Mouse (Mus musculus): ENCODE results near the gene Krt7.

Krt7 gene

DNA sequence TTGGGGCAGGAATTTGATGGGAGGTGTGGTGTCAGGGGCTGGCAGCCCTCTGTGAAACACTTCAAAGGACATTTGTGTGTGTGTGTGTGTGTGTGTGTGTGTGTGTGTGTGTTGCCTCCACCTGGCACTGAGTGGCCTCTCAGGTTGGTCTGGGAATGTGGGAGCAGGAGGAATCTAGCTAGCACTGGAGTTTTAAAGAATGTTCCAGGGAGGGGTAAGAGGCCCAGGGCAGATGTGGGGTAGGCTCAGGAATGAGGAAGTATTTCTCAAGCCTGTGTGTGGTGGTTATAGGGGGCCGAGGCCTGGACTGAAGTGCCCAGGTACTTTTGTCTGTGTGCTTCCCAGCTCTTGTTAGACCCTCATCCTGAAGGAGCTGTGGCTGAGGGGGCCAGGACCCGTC lies at the start of gene Krt7:
Krt7 (plus strand) TSS at position 269 of the 400 bp plus-strand sequence.
- no peak for DNase-seq (ENCODE audit: low read depth)

DNA sequence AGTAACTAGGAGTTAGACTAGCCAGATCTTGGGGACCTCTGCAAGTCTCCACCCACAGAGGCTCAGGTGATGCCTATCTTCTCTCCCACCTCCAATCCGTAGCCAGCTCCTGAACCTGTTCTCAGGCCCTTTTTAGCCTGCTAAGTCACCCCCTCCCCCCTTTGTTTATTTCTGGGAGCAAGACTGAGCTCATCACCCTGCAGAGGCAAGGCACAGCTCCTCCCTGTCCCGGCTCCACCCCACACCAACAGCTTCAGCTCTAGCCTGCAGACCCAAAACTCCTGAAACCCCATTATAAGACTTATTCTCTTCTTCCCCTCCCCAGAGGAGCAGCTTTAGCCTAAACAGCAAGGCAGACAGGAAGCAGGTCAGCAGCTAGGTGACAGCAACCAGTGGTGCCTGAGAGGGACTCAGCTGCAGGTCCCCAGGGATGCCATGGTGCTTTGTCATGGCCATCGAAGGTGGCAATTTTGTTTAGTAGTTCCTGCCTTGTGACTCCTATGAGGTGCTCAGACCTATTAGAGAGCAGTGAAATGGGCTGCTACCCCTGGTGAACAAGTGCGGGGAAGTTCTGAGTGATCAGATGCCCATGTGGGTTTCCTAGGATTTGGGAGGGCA lies 48.3 kb upstream of the Krt7 start:
- no peak for DNase-seq (ENCODE audit: low read depth)

DNA sequence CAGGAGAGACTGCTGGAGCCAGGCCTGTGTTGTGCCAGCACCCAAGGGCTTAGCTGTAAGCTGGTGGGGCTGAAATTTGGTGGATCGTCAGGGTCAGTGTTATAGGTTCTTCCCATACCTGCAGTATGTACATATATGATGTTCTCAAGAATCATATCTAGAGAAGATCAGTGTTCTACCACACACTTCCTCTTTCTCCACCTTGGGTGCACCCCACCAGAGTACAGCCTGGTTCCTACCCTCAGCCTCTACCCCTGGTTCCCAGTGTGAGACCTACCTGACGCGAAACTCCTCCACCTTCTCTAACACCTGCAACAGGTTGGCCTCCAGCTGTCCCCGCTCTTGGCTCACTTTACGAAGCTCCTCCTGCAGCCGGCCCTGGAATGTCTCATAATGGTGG lies 46.9 kb upstream of the Krt7 start:
- no peak for DNase-seq (ENCODE audit: low read depth)

DNA sequence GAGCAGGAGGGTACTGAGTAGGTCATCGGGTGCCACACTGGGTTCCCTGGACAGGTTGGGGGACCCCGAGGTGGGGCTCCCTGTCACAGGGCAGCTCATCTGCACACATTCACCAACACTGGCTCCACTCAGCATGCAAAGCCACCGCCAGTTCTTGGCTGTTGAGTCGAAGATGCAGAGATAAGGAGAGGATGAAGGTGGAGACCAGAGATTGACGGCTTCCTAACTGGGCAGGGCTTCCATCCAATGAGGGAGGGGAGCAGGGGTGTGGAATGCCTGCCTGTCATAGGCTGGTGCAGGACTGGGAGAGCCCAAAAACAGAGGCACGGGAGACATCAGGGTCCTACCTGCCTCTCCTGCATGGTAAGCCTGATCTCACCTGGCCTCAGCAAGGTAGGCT lies 46.4 kb upstream of the Krt7 start:
- no peak for DNase-seq (ENCODE audit: low read depth)

DNA sequence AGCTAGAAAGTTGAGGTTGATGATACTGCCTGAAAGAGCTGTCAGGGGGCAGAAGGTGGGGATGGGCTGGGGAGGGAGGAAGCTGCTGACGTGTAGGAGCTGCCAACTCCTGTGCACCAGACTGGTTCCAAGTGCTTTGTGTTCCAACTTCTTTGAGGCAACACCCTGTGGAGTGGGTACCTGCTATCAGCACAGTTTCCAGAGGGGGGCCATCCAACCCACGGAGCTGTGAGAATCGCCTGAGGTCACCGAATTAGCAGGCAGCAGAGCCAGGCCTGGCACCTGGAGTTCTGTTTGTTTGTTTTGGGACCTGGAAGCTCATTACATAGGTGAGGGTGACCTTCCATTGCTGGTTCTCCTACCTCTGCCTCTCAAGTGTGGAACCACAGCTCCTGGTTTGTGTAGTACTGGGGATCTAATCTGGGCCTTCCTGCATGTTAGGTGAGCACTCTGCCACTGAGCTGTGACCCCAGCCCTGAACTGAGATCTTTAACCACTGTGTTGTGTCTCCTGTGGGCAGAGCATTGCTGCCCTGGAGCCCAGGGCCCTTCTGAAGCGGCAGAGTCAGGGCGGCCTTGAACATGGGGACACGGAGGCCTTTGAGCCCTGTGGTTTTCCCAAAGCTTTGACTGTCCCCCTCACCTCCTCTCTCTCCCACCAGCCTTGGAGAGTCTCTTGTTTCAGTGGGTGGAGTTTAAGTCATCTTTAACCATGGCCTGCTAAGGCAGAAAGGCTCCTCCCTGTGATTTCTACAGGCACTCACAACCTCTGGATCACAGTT lies 45.8 kb upstream of the Krt7 start:
- no peak for DNase-seq (ENCODE audit: low read depth)

DNA sequence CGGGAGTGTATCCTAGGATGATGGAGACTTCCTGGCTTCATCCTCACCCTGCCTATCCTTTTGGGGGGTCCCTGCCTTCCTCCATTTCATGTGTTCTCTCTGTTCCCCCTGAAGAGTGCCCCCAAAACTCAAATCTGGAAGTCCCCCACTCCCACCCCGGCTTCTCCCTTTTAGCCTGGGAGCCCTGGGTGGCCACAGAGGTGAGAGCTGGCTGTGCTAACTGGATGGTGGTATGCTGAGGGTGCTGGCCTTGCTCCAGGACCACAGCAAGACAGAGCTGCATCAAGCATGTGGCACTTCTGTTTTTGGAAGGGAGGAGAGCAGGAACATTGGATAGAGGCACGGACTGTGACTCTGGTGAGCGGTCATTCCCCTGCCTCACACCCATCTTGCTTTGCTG lies 45.1 kb upstream of the Krt7 start:
- no peak for DNase-seq (ENCODE audit: low read depth)

DNA sequence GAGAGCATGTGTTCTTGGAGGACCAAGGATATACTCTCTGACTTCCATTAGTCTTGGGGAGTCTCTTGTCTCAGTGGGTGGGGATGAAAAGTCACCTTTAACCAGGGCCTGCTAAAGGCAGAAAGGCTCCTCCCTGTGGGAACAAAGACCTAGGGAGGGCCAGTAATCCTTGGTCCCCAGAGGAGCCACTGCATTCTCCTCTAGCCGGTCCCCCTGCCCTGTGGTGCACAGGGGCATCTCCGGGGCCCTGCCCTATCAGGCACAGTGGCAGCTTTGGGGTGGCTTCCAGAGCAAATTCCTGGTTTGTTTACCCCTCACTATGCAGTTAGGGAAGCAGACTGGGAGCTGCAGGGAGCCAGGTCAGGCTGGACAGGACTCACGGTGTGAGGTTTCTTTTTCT lies 44.4 kb upstream of the Krt7 start:
- DNase-seq (ENCODE audit: low read depth): no peak

DNA sequence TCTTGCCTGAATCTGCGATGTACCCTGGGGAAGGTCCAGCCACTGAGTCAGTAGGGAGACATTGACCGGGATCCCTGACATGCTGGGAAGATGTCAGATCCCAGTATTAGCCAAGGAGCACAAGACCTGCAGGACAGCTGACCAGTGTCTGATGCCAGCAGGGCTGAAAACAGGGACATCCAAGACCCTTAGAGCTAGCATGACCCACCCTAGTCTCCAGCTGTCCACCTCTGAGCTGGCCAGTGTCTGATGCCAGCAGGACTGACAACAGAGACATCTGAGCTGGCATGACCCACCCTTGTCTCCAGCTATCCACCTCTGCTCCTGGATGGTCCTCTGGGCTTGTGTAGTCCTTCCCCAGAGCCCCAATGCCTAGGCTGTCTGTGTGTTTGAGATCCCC lies 43.9 kb upstream of the Krt7 start:
- DNase-seq (ENCODE audit: low read depth): no peak

DNA sequence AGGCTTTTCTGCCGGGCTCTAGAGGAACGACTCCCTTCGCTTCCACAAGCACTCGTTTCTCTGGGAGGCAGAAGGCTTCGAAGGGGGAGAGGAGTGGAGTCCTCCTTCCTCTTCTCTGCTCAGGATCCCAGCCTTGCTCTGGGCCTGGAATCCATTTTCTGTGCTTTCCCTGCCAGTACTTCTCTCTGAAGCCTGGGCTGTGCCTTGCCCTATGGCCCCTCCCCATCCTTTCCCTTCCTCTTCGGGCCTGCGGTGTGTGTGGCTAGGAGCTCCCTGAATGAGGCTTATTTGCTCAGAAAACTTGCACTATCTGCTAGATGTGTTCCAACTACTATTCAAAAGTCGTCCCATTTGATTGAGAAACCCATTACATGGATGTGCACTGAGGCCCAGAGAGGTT lies 43.3 kb upstream of the Krt7 start:
- DNase-seq (ENCODE audit: low read depth): no peak

DNA sequence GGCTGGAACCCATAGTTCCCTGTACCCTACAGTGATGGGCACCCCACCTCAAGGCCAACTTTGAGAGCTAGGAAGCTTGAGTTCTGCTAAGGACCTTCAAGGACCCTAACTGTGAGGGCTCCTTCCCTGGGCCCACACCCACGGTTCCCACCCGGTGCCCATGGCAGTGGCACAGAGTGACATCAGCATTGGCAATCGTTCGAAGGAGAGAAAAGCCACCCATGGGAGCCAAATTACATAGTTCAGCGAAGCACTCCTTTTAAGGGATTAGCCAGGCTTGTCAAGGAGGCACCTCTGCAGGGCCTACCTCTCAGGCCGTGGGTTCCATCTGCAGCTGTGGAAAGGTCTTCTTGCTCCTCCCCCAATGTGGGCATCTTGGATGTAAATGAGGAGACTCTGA lies 42.8 kb upstream of the Krt7 start:
- no peak for DNase-seq (ENCODE audit: low read depth)

DNA sequence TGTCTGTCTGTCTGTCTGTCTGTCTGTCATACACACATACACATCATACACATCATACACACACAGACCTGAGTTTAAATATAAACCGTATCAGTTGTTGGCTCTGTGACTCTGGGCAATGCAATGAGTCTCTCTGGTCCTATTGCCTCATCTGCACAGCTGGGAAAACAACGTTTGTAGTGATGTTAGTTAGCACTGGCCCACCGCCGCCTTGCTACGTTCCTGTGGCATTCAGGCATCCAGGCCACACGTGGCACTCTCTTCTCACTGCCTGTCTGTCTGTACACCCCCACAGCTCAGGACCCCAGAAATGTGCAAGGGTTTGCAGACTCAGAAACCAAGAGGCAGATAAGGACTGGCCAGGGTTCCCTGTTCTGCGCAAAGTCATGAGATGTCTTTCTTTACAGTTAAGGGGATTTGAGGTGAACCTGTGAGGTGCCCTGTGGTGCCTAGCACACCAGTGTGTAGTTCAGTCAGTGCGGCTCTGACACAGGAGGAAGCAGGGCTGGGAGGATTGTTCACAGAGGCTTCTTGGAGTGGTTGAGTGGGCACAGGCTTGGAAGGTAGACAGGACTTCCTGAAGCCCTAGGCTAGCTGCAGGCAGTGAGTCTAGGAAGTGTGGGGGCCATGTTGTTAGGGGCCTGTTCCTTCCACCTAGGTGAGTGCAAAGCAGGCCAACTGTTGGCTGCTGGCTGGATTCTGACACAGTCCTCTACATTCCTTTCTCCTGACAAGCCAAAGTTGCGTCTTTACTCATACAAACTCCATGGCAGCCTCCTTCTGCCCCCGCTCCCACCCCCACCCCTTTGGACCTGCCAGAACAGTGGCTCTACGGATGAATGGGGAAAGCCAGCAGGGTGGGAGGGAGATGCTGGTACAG lies 42.1 kb upstream of the Krt7 start:
- DNase-seq (ENCODE audit: low read depth): no peak

DNA sequence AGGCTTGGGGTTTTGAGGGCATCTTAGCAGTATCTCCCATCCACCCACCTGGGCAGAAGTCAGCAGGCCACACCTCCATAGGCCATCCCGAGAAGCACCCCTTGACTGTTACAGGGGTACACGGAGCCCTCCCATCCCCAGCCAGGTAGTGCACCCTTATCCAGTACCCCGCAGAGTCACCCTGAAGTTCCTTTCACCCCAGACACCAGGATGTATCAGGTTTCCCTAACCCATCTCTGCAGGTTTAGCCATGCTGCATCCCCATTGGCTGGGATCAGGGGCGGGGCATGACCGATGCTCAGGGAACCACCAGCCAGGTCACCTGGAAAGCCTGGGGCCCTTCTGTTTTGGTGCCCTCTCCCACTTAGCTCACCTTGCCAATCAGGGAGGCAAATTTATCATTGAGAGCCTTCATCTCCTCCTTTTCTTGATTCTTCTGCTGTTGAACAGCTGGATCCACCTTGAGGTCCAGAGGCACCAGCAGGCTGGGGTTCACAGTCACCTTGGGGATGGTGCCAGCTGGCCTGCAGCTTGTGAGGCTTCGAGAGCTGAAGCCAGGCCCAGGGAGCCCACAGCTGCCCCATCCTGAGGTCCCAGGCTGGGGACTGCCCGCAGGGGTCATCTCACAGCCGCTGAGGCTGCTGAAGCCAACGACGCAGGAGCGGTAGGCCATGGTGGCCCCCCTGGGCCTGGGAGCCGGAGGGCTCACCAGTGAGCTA lies 41.3 kb upstream of the Krt7 start:
- no peak for DNase-seq (ENCODE audit: low read depth)

DNA sequence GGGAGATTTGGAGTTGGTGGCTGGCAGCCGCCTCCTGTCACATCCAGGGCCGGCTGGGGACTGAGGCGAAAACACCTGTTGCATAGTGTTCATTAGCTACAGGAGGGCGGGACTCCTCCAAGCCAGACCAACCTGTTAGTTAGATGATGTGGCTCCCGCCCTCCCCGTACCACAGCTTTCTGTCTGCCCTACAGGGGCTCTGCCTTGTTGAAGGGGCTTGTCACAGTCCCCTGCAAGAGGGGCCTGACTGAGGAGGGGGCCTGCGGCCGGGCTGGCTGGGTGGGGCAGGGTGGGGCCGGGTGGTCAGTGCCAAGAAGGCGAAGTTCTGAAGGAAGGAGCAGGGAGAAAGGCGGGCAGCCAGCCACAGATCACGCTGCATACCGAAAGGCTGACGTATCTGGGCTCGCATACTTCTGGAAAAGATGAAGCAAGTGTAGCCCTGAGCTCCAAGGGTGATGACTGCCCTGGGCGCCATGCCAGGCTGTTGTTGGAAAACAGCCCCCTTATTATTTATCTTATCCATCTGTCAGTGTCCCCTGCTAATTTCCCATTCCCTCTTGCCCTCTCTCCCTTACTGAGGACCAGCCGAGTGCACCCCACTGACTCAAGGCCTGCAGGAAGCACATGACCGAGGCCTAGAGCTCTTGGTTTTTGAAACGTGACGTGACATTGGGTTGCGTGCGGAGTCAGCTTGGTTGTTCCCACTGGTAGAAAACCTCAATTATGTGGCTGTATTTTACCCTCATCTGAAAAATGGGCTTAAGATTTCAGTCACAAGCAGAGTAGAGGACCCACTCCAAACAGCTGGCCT lies 40.5 kb upstream of the Krt7 start, which contains the start of gene Krt80:
Krt80 (minus strand) TSS at position 62 of the 811 bp plus-strand sequence.
- no peak for DNase-seq (ENCODE audit: low read depth)

DNA sequence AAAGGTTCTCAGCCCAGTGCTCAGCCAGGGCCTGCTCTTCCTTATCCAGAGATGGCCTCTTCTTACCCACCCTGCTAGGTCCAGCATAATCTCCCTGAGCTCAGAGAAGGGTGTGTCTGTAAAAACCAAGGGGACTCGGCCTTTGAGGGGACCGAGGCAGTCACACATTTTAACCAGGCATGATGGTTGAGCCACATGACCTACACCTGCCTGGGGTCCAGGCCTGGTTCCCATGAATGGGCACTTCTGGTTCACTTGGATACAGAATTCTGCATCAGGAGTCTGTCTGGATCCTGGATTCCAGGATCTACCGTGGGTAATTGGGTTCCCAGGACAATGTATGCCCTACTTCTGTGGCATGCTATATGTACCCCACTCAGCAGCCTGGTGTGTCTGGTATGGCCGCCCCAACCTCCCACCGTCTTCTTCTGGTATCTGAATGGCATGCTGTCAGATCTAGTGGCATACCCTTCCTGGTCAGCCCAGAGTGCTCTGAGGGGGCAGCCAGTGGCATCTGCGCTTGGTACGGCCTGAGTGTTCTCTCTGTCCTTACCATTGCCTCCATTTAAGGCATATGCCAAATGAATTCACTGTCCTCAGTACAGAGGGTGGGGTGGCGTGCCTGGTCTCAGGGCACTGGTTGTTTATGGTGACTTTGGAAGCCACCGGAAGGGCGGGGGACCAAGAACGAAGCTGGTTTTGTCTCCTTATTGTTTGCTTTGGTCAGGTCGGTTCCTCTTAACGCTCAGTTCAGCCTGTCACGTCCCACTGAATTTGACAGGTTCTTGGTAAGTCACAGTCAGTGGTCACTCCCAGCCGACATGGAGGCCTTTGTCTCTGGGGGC lies 39.5 kb upstream of the Krt7 start:
- no peak for DNase-seq (ENCODE audit: low read depth)

DNA sequence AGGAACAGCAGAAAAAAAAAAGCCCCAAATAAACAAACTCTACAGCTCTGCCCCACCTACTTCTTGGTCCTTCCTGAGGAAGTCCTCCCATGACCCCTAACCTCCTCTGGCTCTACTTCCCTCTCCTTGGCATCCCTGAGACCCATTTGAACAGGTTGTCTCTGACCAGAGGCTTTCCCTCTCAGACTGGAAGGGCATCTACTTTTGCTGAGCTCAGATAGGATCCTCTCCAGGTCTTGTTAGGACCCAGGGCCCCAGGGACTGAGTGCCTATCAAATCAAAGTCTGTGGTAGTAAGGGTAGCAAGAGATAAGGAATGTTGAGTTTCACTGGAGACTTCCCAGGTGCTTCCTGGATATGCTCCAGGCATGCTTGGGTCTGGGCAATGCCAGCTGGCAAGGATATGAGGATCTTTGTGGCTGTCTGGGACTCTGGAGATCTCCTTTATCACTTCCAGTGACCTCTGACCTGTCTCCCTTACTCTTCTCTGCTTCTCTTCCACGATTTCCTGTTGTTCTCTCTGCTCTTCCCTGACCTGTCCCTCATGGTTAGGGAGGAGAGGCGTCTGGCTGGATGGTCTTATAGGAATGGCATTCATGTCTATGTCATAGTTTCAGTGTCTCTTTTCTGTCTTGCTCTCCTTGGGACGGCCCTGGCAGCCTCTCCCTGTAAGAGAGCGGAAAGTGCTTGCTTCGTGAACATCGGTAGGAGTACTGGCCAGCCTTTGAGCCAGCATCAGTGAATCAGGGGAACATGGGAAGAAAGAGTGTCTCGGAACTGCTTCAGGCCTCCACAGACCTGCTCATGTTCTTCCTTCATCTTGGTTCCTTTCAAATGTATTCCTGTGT lies 38.5 kb upstream of the Krt7 start:
- no peak for DNase-seq (ENCODE audit: low read depth)

DNA sequence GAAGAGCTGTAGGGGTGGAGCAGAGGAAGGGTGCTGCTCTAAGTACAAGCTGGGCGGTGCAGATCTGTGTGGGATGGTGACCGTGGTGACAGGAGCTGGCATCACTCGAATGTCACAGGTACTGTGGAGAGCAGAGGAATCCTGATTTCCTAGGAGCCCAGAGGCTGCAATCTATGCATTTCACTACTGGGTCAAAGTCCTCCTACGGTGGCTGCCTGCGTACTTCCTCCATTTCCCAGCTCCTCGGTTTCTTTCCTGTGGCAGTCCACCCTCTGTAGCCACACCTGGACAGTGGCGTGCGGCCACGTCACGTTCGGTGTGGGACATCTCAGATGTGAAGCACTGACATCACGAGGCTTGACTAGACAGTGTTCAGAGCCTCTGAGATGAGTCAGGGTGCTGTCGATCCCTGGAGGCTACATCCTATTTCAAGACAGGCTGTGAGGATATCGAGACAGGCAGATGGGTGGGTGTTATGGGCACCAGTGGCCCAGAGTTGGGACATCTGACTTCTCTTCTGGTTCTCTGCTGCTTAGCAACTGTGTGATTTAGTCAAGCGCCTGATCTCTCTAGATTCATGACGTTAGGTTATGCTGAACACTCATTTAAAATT lies 37.5 kb upstream of the Krt7 start:
- DNase-seq (ENCODE audit: low read depth): no peak

DNA sequence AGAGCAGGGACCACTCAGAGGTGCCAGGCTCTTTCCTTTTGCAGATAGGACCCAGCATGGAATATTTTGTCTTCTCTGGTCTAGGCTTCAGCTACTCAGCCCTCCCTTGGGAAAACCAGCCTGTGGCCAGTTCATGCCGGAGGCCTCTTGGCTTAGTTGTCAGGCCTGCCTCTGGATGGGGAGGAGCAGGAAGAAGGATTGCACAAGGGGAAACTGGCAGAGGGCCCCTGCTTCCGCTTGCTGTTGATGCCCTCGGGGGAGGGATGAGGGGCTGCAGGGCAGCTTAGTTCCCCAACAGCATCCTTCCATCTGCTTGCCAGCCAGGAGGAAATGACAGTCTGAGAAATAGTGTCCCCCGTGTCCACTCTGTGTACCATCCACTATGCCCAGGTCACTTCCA lies 36.0 kb upstream of the Krt7 start:
- DNase-seq (ENCODE audit: low read depth): no peak

DNA sequence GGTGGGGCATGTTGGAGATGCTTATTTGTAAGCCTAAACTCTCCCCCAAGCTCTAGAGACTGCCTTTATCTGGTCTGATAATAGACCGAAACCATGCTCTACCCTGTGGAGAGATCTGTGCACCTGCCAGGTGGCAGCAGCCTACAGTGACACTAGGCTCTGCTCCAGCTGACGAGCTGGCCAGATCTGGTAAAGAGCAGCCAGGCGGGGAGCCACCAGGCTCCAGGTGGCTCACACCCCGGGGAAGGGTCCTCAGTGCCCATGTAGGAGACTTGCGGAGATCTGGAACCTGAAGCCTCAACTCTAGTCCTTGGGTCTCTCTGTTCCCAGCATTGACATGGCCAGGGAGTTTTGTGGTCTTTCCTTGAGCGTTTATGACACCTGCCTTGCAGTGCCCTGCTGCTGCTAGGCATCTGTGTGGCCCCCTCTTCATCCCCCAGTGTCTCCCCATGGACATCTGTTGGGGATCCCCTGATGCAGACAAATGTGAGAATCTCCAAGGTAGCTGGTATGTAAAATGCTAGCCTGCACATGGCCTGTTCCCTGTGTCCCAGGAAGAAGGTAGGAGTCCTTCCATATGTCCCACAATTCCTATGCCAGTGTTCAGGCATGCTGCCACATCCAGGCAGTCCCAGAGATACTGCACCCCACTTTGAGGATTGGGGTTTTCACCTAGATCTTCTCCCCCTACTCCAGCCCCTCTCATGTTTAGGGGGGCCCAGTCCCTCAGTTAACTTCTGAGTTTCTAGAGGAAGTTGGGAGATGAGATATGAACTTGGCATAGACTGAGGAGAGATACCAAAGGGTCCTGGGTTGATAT lies 34.7 kb upstream of the Krt7 start:
- no peak for DNase-seq (ENCODE audit: low read depth)

All from naive thymus-derived CD4-positive, alpha-beta T cell, adult 2 months (primary cell).